Mouse (Mus musculus) embryonic facial prominence, embryonic 11.5 days (tissue): ENCODE results near the gene Rnf212. TPM values are rescaled to one million over a fixed set of nuclear protein-coding genes. Genes with fewer than 3 reads are reported as not detected.
A peak's percentile ranks its signal among the peaks of the same experiment; 100 is the strongest.

Experiments used
- ATAC-seq: fragments of 200-750 bp; cut with Nextera tagmentation; replicated peaks from 2 replicates; pipeline ENCODE4 v1.8.0; 2017; ENCODE audit warnings: low read depth; ENCODE audit not compliant: insufficient number of reproducible peaks, low FRiP score, low TSS enrichment
- DNase-seq: peaks from one replicate; pipeline ENCODE4 v3.0.0-alpha.2; 2015; ENCODE audit warnings: low spot score
- H3K27ac ChIP-seq: fragments of 300-500 bp; sonication (generic); replicated peaks from 2 replicates; pipeline ENCODE4 v1.5.1; 2014; ENCODE audit warnings: mild to moderate bottlenecking, low read depth, low read length, control low read depth
- H3K27me3 ChIP-seq: fragments of 300-500 bp; sonication (generic); 2 replicates; pipeline ENCODE4 v1.6.1; 2014; ENCODE audit warnings: mild to moderate bottlenecking, low read length, moderate library complexity, mixed read lengths; ENCODE audit not compliant: control insufficient read depth, insufficient read depth
- H3K36me3 ChIP-seq: fragments of 300-500 bp; sonication (generic); replicated peaks from 2 replicates; pipeline ENCODE4 v1.6.1; 2014; ENCODE audit warnings: low read depth, mild to moderate bottlenecking, low read length, moderate library complexity, mixed read lengths; ENCODE audit not compliant: control insufficient read depth, insufficient read depth
- H3K4me1 ChIP-seq: fragments of 300-500 bp; sonication (generic); 2 replicates; pipeline ENCODE4 v1.6.1; 2014; ENCODE audit warnings: low read length, mixed read lengths; ENCODE audit not compliant: control insufficient read depth, insufficient read depth
- H3K4me2 ChIP-seq: fragments of 300-500 bp; sonication (generic); 2 replicates; pipeline ENCODE4 v1.6.1; 2014; ENCODE audit warnings: low read depth, mild to moderate bottlenecking, control low read depth, low read length, moderate library complexity
- H3K4me3 ChIP-seq: fragments of 300-500 bp; sonication (generic); 2 replicates; pipeline ENCODE4 v1.5.1; 2014; ENCODE audit warnings: low read depth, low read length, control low read depth
- H3K9ac ChIP-seq: fragments of 300-500 bp; sonication (generic); replicated peaks from 2 replicates; pipeline ENCODE4 v1.6.1; 2014; ENCODE audit warnings: mild to moderate bottlenecking, control low read depth, low read length
- H3K9me3 ChIP-seq: fragments of 300-500 bp; sonication (generic); replicated peaks from 2 replicates; pipeline ENCODE4 v1.6.1; 2016; ENCODE audit warnings: mild to moderate bottlenecking, low read length, inconsistent platforms, mixed read lengths; ENCODE audit not compliant: control insufficient read depth
- WGBS: fragments of 180-500 bp; shearing (Covaris S2); extraction: QIAGEN DNeasy Blood & Tissue Kit; methylation state at CpG from one replicate; pipeline ENCODE4 v1.1.7; 2014; 5-methylcytosine and 5-hydroxymethylcytosine counted together
- polyA plus RNA-seq: library from polyadenylated mRNA; unstranded; fragments of >200 nt; fragmentation: Nextera tagmentation; extraction: Ambion mirVana; gene quantifications from 2 replicates; pipeline ENCODE4 v1.2.1, GENCODE M21; 2014

The Rnf212 gene
- polyA plus RNA-seq, 1 experiment from 2014 or later = 0.69 TPM

DNA sequence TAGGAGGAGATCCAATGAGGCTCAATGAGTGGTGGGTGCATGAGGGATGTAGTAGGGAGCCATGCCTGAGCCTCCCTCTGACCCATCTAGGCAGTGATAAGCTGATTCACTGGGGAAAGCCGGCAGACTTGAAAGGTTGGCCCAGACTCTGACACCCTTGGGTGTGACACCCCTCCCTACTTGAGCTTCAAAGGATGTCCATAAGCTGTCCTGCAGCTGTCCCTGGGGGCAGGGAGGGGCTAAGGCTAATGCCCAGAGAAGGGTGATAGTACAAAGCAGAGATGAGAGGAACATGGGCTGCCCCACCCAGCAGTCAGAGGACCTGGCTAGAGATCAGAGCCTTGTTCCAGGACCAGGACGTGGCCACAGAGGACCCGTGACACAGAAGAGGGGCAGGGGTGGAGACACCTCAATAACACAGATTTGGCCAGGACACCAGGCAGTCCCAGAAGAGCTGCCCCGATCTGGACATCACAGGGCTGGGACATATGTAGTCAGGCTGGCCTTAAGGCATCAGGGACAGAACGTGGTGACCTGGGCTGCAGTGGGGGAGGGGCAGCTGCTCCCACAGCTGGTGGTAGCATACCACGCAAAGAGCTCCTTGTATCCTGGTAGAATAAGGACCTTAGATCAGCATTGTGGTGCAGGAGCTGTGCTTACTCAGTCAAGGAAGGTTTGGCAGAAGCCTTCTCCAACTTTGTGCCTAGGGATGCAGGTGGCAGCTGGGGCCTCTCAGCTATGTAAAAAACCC lies 65.6 kb downstream of the Rnf212 start:
- H3K27me3 ChIP-seq = no peaks in the 10 kb centered on the region
- no peaks in the 10 kb centered on the region for H3K9me3 ChIP-seq
- H3K4me2 ChIP-seq = no peak overlapping the region
- WGBS = 54% methylated on average over 6 of the region's 6 CpGs
- H3K9ac ChIP-seq = no peak overlapping the region
- H3K27ac ChIP-seq = no peak overlapping the region
- H3K36me3 ChIP-seq = peaks cover 7% of the 10 kb centered on the region; the same call in 1 of the 2 replicates
- ATAC-seq (0 out of 2 replicates have a peak, but pooled peaks have one; percentile 37), DNase-seq (no peak)
- H3K4me3 ChIP-seq = no peak overlapping the region
- no peaks in the 10 kb centered on the region for H3K4me1 ChIP-seq

DNA sequence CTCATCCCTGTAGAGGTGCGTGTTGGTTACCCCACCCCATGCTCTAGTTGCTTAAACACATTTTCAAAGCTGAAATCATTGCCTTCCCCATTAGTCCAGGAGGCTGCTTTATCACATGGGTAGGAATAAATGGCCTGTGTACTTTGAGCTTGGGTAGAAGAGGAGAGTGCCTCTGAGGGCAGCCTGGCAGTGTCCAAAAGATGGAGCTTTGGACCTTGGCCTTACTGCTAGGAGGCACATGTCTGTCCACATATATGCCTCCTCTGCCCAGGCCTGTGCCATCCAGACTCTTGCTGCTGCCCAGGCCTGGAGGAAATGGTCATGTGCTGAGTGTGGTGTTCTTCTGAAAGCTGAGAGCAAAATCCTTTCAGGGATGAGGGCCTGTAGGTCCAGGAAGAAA lies 66.4 kb downstream of the Rnf212 start:
- no peak overlapping the region for H3K9ac ChIP-seq
- 96% methylated on average over 1 of the region's 1 CpGs for WGBS
- no peaks in the 10 kb centered on the region for H3K27me3 ChIP-seq
- H3K36me3 ChIP-seq = peaks cover 7% of the 10 kb centered on the region; the same call in 1 of the 2 replicates
- DNase-seq (no peak), ATAC-seq (no peak)
- H3K27ac ChIP-seq = no peak overlapping the region
- H3K4me3 ChIP-seq = no peak overlapping the region
- no peaks in the 10 kb centered on the region for H3K9me3 ChIP-seq
- no peak overlapping the region for H3K4me2 ChIP-seq
- no peaks in the 10 kb centered on the region for H3K4me1 ChIP-seq

DNA sequence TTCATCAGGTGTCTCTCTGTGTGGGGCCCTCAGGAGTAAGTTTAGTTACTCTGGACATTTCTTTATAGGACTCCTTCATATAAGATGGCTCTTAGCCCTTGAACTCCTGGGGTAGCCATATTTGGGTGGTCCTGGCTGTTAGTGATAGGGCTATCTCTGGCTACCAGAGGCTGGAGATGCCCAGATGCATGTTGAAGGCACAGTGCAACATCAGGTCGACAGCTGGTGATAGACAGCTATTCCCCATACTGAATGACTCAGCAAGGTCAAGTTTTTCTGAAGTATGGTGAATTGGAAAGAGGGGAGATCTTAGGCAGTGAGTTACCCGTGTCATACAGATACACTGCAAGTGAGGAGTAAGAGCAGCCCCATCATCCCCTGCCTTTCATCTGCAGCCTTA lies 67.0 kb downstream of the Rnf212 start:
- no peaks in the 10 kb centered on the region for H3K27me3 ChIP-seq
- no peaks in the 10 kb centered on the region for H3K4me1 ChIP-seq
- no peak for ATAC-seq
- 81% methylated on average over 2 of the region's 2 CpGs for WGBS
- H3K9me3 ChIP-seq = no peaks in the 10 kb centered on the region
- DNase-seq = no peak
- H3K4me2 ChIP-seq = no peak overlapping the region
- H3K36me3 ChIP-seq = peaks cover 7% of the 10 kb centered on the region; the same call in 1 of the 2 replicates
- no peak overlapping the region for H3K4me3 ChIP-seq
- H3K27ac ChIP-seq = no peak overlapping the region
- H3K9ac ChIP-seq = no peak overlapping the region

DNA sequence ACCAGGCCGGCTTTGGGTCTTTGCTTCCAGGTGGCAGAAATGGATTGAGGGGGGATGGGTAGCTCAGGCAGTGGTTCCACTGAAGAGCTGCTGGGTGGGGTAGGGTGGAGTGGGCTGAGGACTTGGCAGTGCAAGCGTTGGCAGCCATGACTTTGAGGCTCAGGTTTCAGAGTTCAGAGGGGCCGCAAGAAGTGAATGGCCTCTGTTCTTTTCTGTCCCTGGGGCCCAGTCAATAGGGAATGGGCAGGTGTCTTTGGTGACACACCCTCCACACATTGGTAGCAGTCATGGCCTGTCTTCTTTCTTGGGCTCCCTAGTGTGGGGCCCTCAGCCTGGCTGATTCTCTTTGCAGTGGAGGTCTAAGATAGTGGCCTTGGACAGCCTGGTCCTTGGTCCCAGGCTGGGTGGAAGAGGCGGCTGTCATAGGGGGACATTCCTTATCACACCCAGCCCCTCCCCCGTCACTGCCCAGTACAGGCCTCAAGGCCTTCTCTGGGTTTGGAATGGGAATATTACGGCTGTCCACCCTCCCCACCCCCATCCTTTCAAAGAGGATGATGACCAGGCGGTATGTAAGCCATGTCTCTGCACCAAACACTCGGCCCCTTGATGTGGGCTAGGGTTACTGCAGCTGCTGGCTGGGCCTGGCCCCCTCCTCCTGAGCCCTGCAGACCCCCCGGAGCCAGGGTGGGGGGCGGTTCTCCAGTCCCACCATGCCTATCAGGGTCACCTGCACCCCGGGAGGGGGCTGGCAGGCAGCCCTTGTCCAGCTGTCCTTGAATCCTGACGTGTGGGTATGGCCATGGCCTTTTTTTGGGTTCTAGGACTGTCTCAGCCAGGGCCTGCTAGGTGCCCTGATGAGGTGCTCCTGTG lies 70.8 kb downstream of the Rnf212 start:
- H3K27me3 ChIP-seq = no peaks in the 10 kb centered on the region

DNA sequence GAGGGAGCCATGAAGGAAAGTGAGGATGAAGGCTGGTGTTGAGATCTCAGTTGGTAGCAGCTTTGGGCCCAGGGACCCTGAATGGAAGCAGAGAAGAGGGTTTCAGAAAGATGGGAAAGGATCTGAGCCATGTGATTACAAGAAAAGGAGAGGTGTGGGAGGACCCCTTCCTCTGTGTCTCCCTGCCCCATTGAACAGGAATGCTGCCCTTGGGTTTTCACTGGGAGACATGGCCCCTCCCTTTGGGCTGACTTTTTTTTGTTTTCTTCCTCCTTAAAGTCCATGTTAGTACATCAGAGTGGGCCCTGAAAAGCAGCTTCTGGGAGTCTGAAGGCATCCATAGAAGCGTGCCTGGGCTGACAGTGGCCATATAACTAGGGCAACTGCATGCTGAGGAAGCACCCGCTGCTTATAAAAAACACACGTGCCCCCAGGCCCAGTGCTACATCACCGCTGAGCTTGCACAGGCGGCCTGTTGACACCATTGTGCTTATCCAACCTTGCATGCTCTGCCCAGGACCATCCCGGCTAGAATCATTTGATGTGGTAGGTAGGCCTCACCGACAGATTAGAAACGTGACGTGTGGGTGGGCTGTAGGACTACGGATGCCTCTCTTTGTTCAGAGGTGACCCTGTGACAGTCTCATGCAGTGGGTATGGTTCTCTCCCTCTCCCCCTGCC lies 73.3 kb downstream of the Rnf212 start:
- no peak overlapping the region for H3K9ac ChIP-seq
- DNase-seq = no peak
- no peak for ATAC-seq
- 68% methylated on average over 10 of the region's 10 CpGs for WGBS
- no peaks in the 10 kb centered on the region for H3K9me3 ChIP-seq
- H3K4me1 ChIP-seq = no peaks in the 10 kb centered on the region; the same call in none of the 2 replicates
- H3K27ac ChIP-seq = no peak overlapping the region
- no peak overlapping the region for H3K4me3 ChIP-seq
- H3K4me2 ChIP-seq = no peak overlapping the region
- no peaks in the 10 kb centered on the region for H3K27me3 ChIP-seq
- H3K36me3 ChIP-seq = peaks cover 7% of the 10 kb centered on the region; the same call in 1 of the 2 replicates

More for the DNA sequence above, 70.8 kb downstream of the Rnf212 start:
- H3K4me3 ChIP-seq = no peak overlapping the region
- no peaks in the 10 kb centered on the region for H3K9me3 ChIP-seq
- no peak overlapping the region for H3K9ac ChIP-seq
- no peaks in the 10 kb centered on the region for H3K4me1 ChIP-seq
- no peak overlapping the region for H3K27ac ChIP-seq
- ATAC-seq = no peak
- WGBS = 74% methylated on average over 12 of the region's 12 CpGs
- H3K36me3 ChIP-seq = peaks cover 7% of the 10 kb centered on the region; the same call in 1 of the 2 replicates
- H3K4me2 ChIP-seq = no peak overlapping the region
- DNase-seq = no peak

DNA sequence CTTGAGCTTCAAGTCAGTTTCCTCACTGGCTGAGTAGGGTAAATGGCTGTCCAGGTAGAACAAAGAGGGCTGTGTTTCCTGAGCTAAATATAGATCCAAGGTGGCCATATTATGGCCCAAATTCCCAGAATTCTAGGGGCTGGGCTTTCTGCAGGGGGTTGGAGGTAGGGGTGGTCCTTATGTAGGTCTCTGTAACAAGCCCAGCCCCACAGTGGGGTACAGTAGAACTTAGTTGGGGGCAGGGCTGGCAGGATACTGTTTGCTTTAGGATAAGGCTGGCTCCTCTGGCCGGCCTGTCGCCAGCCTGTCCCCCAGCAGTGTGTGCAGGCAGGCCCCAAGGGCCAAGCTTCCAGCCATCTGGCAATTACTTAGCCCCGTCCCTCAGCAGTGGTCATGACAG lies 74.4 kb downstream of the Rnf212 start:
- Histone ChIP-seq H3K4me3 (no peak overlapping the region), H3K9me3 (no peaks in the 10 kb centered on the region), H3K4me1 (no peaks in the 10 kb centered on the region; the same call in none of the 2 replicates), H3K27me3 (no peaks in the 10 kb centered on the region; the same call in 1 of the 2 replicates), H3K36me3 (no peaks in the 10 kb centered on the region; the same call in 1 of the 2 replicates), H3K27ac (no peak overlapping the region), H3K4me2 (no peak overlapping the region), H3K9ac (no peak overlapping the region)
- 25% methylated on average over 3 of the region's 3 CpGs for WGBS
- no peak for DNase-seq
- no peak for ATAC-seq

DNA sequence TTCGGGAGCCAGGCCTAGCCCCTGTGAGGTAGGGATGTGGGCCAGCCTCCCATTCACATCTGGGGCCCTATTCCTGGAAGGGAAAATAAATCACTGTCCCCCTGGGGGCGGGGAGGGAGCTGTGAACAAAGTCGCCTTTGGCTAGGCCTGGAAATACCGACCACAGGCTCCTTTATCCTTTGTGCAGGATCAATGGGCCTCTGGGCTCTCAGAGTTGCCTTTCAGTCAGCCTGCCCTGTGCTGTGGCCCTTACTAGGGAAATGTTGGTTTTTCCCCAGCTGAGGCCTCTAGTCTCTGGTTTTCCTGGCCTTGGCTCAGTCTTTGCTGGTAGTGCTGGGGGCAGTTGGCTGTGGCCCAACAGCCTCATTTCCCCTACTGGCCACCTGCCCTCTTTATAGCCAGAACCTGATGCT lies 77.4 kb downstream of the Rnf212 start:
- peak overlapping the region; percentile 18; the same call in 1 of the 2 replicates for H3K9ac ChIP-seq
- DNase-seq (no peak), ATAC-seq (no peak)
- no peaks in the 10 kb centered on the region; the same call in none of the 2 replicates for H3K4me1 ChIP-seq
- WGBS = 23% methylated on average over 4 of the region's 4 CpGs
- no peaks in the 10 kb centered on the region; the same call in 1 of the 2 replicates for H3K27me3 ChIP-seq
- H3K27ac ChIP-seq = no peak overlapping the region
- no peak overlapping the region for H3K4me3 ChIP-seq
- no peak overlapping the region; the same call in 1 of the 2 replicates for H3K4me2 ChIP-seq
- no peaks in the 10 kb centered on the region for H3K36me3 ChIP-seq
- no peaks in the 10 kb centered on the region for H3K9me3 ChIP-seq
